Mouse (Mus musculus) limb, embryonic 13.5 days (tissue): ENCODE data around the gene Cyp3a41b. TPM values are rescaled to one million over a fixed set of nuclear protein-coding genes. Genes with fewer than 3 reads are reported as not detected.
"Not testable (repeated sequence)": the region's sequence is repeated elsewhere in the genome, so short reads cannot be mapped to it uniquely, and the experiment has no call there.

ENCODE experiments used
- ATAC-seq: fragments of 200-750 bp; cut with Nextera tagmentation; 2 replicates; pipeline ENCODE4 v1.8.0; 2017; ENCODE audit warnings: low read depth, moderate number of reproducible peaks, moderate TSS enrichment; ENCODE audit not compliant: low FRiP score
- H3K27ac ChIP-seq: fragments of 300-500 bp; sonication (generic); 2 replicates; pipeline ENCODE4 v1.5.1; 2015; ENCODE audit warnings: inconsistent platforms, mild to moderate bottlenecking, moderate library complexity
- H3K27me3 ChIP-seq: fragments of 300-500 bp; sonication (generic); 2 replicates; pipeline ENCODE4 v1.6.1; 2015; ENCODE audit warnings: mild to moderate bottlenecking, inconsistent platforms
- H3K36me3 ChIP-seq: fragments of 300-500 bp; sonication (generic); 2 replicates; pipeline ENCODE4 v1.6.1; 2015; ENCODE audit warnings: inconsistent platforms, mild to moderate bottlenecking, moderate library complexity
- H3K4me1 ChIP-seq: fragments of 300-500 bp; sonication (generic); 2 replicates; pipeline ENCODE4 v1.6.1; 2015; ENCODE audit warnings: inconsistent platforms
- H3K4me2 ChIP-seq: fragments of 300-500 bp; sonication (generic); replicated peaks from 2 replicates; pipeline ENCODE4 v1.6.1; 2015; ENCODE audit warnings: inconsistent platforms, mild to moderate bottlenecking, moderate library complexity
- H3K4me3 ChIP-seq: fragments of 300-500 bp; sonication (generic); 2 replicates; pipeline ENCODE4 v1.5.1; 2015; ENCODE audit warnings: moderate library complexity, mild to moderate bottlenecking, inconsistent platforms
- H3K9ac ChIP-seq: fragments of 300-500 bp; sonication (generic); 2 replicates; pipeline ENCODE4 v1.6.1; 2015; ENCODE audit warnings: mild to moderate bottlenecking, inconsistent platforms
- H3K9me3 ChIP-seq: fragments of 300-500 bp; sonication (generic); 2 replicates; pipeline ENCODE4 v1.6.1; 2016; ENCODE audit warnings: inconsistent platforms
- WGBS: fragments of 180-500 bp; shearing (Covaris S2); methylation state at CpG from one replicate; pipeline ENCODE4 v1.1.7; 2015; 5-methylcytosine and 5-hydroxymethylcytosine counted together
- polyA plus RNA-seq: library from polyadenylated mRNA; unstranded; fragments of >200 nt; fragmentation: Nextera tagmentation; extraction: Ambion mirVana; gene quantifications from 2 replicates; pipeline ENCODE4 v1.2.1, GENCODE M21; 2015

The Cyp3a41b gene
- polyA plus RNA-seq: not detected in 2 replicates

GRCm38 (mm10) chr5:145584630-145585029 lies at the start of gene Cyp3a41b:
TSS of gene Cyp3a41b (minus strand) at chr5:145584730.
- H3K27me3 ChIP-seq, H3K4me1 ChIP-seq, H3K9me3 ChIP-seq, ATAC-seq, H3K4me3 ChIP-seq, H3K36me3 ChIP-seq, H3K27ac ChIP-seq, H3K9ac ChIP-seq, H3K4me2 ChIP-seq: not testable (repeated sequence)
- 70% methylated on average over 1 of the region's 2 CpGs for WGBS

- not testable (repeated sequence) for H3K9ac ChIP-seq, ATAC-seq, H3K4me1 ChIP-seq, H3K4me2 ChIP-seq, H3K36me3 ChIP-seq, H3K4me3 ChIP-seq, H3K27ac ChIP-seq, H3K27me3 ChIP-seq
- WGBS: 84% methylated on average over 1 of the region's 1 CpGs
- H3K9me3 ChIP-seq: peaks cover 67% of the 10 kb centered on the region
Observed at GRCm38 (mm10) chr5:145632286-145632685, 47.8 kb upstream of the Cyp3a41b start.

- not testable (repeated sequence) for H3K4me2 ChIP-seq, H3K4me3 ChIP-seq, H3K9ac ChIP-seq, H3K27me3 ChIP-seq, H3K36me3 ChIP-seq, H3K27ac ChIP-seq, H3K4me1 ChIP-seq, ATAC-seq
- H3K9me3 ChIP-seq: peaks cover 39% of the 10 kb centered on the region
- WGBS: 62% methylated on average over 1 of the region's 1 CpGs
Observed at GRCm38 (mm10) chr5:145604891-145605290, 20.4 kb upstream of the Cyp3a41b start.

- H3K4me1 ChIP-seq, H3K27ac ChIP-seq, H3K27me3 ChIP-seq, H3K36me3 ChIP-seq, H3K4me3 ChIP-seq, H3K4me2 ChIP-seq, H3K9ac ChIP-seq, ATAC-seq: not testable (repeated sequence)
- peaks cover 27% of the 10 kb centered on the region for H3K9me3 ChIP-seq
- WGBS: 80% methylated on average over 5 of the region's 5 CpGs
Observed at GRCm38 (mm10) chr5:145597851-145598250, 13.3 kb upstream of the Cyp3a41b start.

- H3K27me3 ChIP-seq, H3K4me1 ChIP-seq: not testable (repeated sequence)
- 77% methylated on average over 1 of the region's 1 CpGs for WGBS
Observed at GRCm38 (mm10) chr5:145577321-145577720, 7.2 kb downstream of the Cyp3a41b start.

GRCm38 (mm10) chr5:145575660-145576059 lies 8.9 kb downstream of the Cyp3a41b start:
- H3K4me3 ChIP-seq, H3K27ac ChIP-seq, H3K9ac ChIP-seq, H3K27me3 ChIP-seq, H3K4me1 ChIP-seq, H3K36me3 ChIP-seq, H3K9me3 ChIP-seq, H3K4me2 ChIP-seq: not testable (repeated sequence)
- ATAC-seq: peak; percentile 48; the same call in 1 of the 2 replicates
- 92% methylated on average over 4 of the region's 4 CpGs for WGBS

More at GRCm38 (mm10) chr5:145577321-145577720, 7.2 kb downstream of the Cyp3a41b start:
- not testable (repeated sequence) for H3K9ac ChIP-seq, H3K36me3 ChIP-seq, H3K9me3 ChIP-seq, H3K4me3 ChIP-seq, H3K4me2 ChIP-seq, ATAC-seq, H3K27ac ChIP-seq

GRCm38 (mm10) chr5:145571922-145572321 lies 12.6 kb downstream of the Cyp3a41b start:
- H3K27me3 ChIP-seq, H3K4me2 ChIP-seq, H3K9ac ChIP-seq, H3K9me3 ChIP-seq, H3K4me1 ChIP-seq, H3K4me3 ChIP-seq, ATAC-seq, H3K36me3 ChIP-seq, H3K27ac ChIP-seq: not testable (repeated sequence)
- 69% methylated on average over 2 of the region's 2 CpGs for WGBS

Other genes with a start within 250 kb of the Cyp3a41b start
- not detected in 2 replicates for gene Cyp3a57, start 239.5 kb downstream of the Cyp3a41b start, polyA plus RNA-seq
- not detected in 2 replicates for gene Cyp3a16, start 115.0 kb downstream of the Cyp3a41b start, polyA plus RNA-seq
- not detected in 2 replicates for gene Cyp3a41a, start 135.4 kb upstream of the Cyp3a41b start, polyA plus RNA-seq
- not detected in 2 replicates for gene Cyp3a44, start 221.1 kb upstream of the Cyp3a41b start, polyA plus RNA-seq